Mouse (Mus musculus) intestine, embryonic 14.5 days (tissue): ENCODE data around the gene Nos1ap. TPM values are rescaled to one million over a fixed set of nuclear protein-coding genes. Genes with fewer than 3 reads are reported as not detected.
A peak's percentile ranks its signal among the peaks of the same experiment; 100 is the strongest.

Experiments used
- ATAC-seq: fragments of 200-750 bp; cut with Nextera tagmentation; replicated peaks from 2 replicates; pipeline ENCODE4 v1.8.0; 2017; ENCODE audit warnings: low read depth, moderate number of reproducible peaks, moderate TSS enrichment, moderate library complexity; ENCODE audit not compliant: low FRiP score, low TSS enrichment
- DNase-seq: peaks from one replicate; pipeline ENCODE4 v3.0.0-alpha.2; 2018; ENCODE audit warnings: low spot score
- H3K27ac ChIP-seq: fragments of 300-500 bp; sonication (generic); 2 replicates; pipeline ENCODE4 v1.5.1; 2014; ENCODE audit warnings: low read depth, mild to moderate bottlenecking, control low read depth
- H3K27me3 ChIP-seq: fragments of 300-500 bp; sonication (generic); replicated peaks from 2 replicates; pipeline ENCODE4 v1.6.1; 2014; ENCODE audit warnings: low read length, control low read depth; ENCODE audit not compliant: control insufficient read depth, insufficient read depth
- H3K36me3 ChIP-seq: fragments of 300-500 bp; sonication (generic); 2 replicates; pipeline ENCODE4 v1.6.1; 2014; ENCODE audit warnings: low read length, control low read depth; ENCODE audit not compliant: control insufficient read depth, insufficient read depth
- H3K4me1 ChIP-seq: fragments of 300-500 bp; sonication (generic); replicated peaks from 2 replicates; pipeline ENCODE4 v1.6.1; 2014; ENCODE audit warnings: low read length, control low read depth, mixed read lengths; ENCODE audit not compliant: control insufficient read depth, insufficient read depth
- H3K4me2 ChIP-seq: fragments of 300-500 bp; sonication (generic); 2 replicates; pipeline ENCODE4 v1.6.1; 2014; ENCODE audit warnings: low read length
- H3K4me3 ChIP-seq: fragments of 300-500 bp; sonication (generic); 2 replicates; pipeline ENCODE4 v1.5.1; 2014; ENCODE audit warnings: low read depth, low read length, control low read depth, mixed read lengths
- H3K9ac ChIP-seq: fragments of 300-500 bp; sonication (generic); 2 replicates; pipeline ENCODE4 v1.6.1; 2014; ENCODE audit warnings: mild to moderate bottlenecking, low read length
- H3K9me3 ChIP-seq: fragments of 300-500 bp; sonication (generic); 2 replicates; pipeline ENCODE4 v1.6.1; 2016; ENCODE audit warnings: low read length, control low read depth; ENCODE audit not compliant: control insufficient read depth
- WGBS: fragments of 180-500 bp; shearing (Covaris S2); extraction: QIAGEN DNeasy Blood & Tissue Kit; methylation state at CpG from one replicate; pipeline ENCODE4 v1.1.7; 2014; 5-methylcytosine and 5-hydroxymethylcytosine counted together
- polyA plus RNA-seq: library from polyadenylated mRNA; unstranded; fragments of >200 nt; fragmentation: Nextera tagmentation; extraction: Ambion mirVana; gene quantifications from 2 replicates; pipeline ENCODE4 v1.2.1, GENCODE M21; 2014

Nos1ap gene
- polyA plus RNA-seq, 1 experiment from 2014 or later, result 12.1 TPM

DNA sequence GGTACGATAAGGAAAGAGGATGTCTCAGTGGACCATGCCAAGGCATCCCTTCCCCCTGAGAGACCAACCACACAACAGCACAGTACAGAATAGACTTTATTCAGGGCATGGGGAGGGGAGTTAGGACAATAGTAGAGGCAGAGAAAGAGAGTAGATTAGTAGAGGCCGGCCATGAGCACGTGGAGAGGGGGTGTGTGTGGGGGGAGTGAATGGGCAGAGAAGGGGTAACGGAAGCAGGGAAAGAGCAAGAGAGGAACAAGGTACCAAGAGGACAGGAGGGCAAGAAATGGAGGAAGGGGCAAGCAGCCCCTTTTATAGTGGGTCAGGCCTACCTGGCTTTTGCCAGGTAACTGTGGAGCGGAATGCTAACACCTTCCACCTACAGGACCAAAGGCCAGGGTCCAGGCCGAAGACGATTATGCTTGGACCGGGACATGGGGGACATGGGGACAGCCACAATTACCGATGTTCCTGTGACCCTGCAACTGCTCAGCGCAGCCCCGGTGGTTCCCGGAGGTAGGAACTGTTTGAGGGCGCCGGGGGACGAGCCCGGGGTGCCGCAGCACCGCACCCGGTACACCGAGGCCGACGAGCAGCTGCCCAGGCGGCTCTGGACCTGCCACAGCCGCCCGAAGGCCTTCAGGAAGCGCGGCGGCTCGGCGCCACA lies 334.6 kb downstream of the Nos1ap start:
- ATAC-seq (peak; percentile 78), DNase-seq (no peak)

More for the DNA sequence above, 334.6 kb downstream of the Nos1ap start:
- Histone ChIP-seq H3K4me1 (no peaks in the 10 kb centered on the region), H3K9me3 (no peaks in the 10 kb centered on the region), H3K4me2 (peak overlapping the region; percentile 63), H3K4me3 (peak overlapping the region; percentile 65), H3K9ac (peak overlapping the region; percentile 76), H3K27me3 (no peaks in the 10 kb centered on the region), H3K36me3 (no peaks in the 10 kb centered on the region), H3K27ac (0 out of 2 replicates have a peak overlapping the region, but pooled peaks have one; percentile 43)
- WGBS, result 35% methylated on average over 30 of the region's 30 CpGs

Other genes starting within 250 kb of the Nos1ap start
- gene Olfml2b, start 54.7 kb upstream of the Nos1ap start, polyA plus RNA-seq, result 22.4 and 28.3 TPM in 2 replicates